Mouse (Mus musculus): ENCODE data around the gene Uspl1.

Gene Uspl1

GRCm38 (mm10) chr5:149257518-149258281, 73.5 kb downstream of the Uspl1 start:
- no peak for DNase-seq (ENCODE audit: low spot score)

GRCm38 (mm10) chr5:149259093-149259492, 74.9 kb downstream of the Uspl1 start:
- DNase-seq (ENCODE audit: low spot score), result peak; percentile 71

- DNase-seq (ENCODE audit: low spot score), result no peak
These were observed 77.3 kb downstream of the Uspl1 start for GRCm38 (mm10) chr5:149261449-149261848.

GRCm38 (mm10) chr5:149261866-149262265, 77.7 kb downstream of the Uspl1 start:
- DNase-seq (ENCODE audit: low spot score), result no peak

- no peak for DNase-seq (ENCODE audit: low spot score)
These were observed 80.3 kb downstream of the Uspl1 start, which contains the start of gene Alox5ap for GRCm38 (mm10) chr5:149264405-149264804. Alox5ap (plus strand) TSS chr5:149264767.

- DNase-seq (ENCODE audit: low spot score), result no peak
These were observed 80.7 kb downstream of the Uspl1 start for GRCm38 (mm10) chr5:149264878-149265279.
